Mouse (Mus musculus) mouse embryonic stem cell (cell line): ENCODE results near the gene Vsnl1.

Experiments used
- in situ Hi-C, 2 experiments: fragments of 300-500 bp; cut with MboI; formaldehyde crosslinking; loops; 1 replicate in 1 of 2; 3 replicates in 1 of 2; pipeline ENCODE4 v1.14.3; 2019 to 2020; ENCODE audit warnings: low sequenced_read_pairs in 2 of 2, low pct_unique_long_range_greater_than_20kb in 1 of 2, mixed read lengths in 1 of 2; ENCODE audit not compliant: unreplicated experiment in 1 of 2

The Vsnl1 gene

GRCm38 (mm10) chr12:11436497-11437265, at the start of gene Vsnl1:
Vsnl1 (minus strand) TSS chr12:11436613.
- in situ Hi-C loops: no loop called here

DNA sequence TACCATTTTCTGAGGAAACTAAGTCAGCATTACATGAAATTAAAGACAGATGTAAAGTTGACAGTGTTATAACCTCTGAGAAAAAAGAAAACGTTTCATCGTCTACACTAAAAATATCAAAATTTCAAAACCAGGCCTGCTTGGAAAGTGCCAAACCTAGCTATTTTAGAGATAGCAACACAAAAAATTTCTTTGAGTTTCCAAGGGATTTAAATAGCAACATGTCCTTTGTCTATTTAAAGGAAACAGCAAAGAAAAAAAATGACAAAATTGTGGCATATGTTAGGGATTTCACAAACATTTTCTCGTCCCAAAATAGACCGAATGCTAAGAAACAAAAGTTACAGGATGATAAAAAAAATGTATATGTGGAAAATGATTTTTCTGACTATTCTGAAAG, 20.2 kb upstream of the Vsnl1 start:
- in situ Hi-C loops: no loop called here

GRCm38 (mm10) chr12:11456213-11456612, 19.8 kb upstream of the Vsnl1 start:
- in situ Hi-C loops: no loop called here

GRCm38 (mm10) chr12:11455549-11456194, 19.3 kb upstream of the Vsnl1 start, which contains the start of gene Rad51ap2:
Rad51ap2 (plus strand) TSS chr12:11456079.
- in situ Hi-C loops: no loop called here

- in situ Hi-C loops: no loop called here
Observed at GRCm38 (mm10) chr12:11454146-11454545, 17.7 kb upstream of the Vsnl1 start.

- in situ Hi-C loops: no loop called here
Observed at GRCm38 (mm10) chr12:11437907-11438447, 1.6 kb upstream of the Vsnl1 start.

- in situ Hi-C loops: no loop called here
Observed at GRCm38 (mm10) chr12:11437266-11437906, 973 bp upstream of the Vsnl1 start.

GRCm38 (mm10) chr12:11436023-11436350, 426 bp downstream of the Vsnl1 start:
- in situ Hi-C loops: no loop called here

DNA sequence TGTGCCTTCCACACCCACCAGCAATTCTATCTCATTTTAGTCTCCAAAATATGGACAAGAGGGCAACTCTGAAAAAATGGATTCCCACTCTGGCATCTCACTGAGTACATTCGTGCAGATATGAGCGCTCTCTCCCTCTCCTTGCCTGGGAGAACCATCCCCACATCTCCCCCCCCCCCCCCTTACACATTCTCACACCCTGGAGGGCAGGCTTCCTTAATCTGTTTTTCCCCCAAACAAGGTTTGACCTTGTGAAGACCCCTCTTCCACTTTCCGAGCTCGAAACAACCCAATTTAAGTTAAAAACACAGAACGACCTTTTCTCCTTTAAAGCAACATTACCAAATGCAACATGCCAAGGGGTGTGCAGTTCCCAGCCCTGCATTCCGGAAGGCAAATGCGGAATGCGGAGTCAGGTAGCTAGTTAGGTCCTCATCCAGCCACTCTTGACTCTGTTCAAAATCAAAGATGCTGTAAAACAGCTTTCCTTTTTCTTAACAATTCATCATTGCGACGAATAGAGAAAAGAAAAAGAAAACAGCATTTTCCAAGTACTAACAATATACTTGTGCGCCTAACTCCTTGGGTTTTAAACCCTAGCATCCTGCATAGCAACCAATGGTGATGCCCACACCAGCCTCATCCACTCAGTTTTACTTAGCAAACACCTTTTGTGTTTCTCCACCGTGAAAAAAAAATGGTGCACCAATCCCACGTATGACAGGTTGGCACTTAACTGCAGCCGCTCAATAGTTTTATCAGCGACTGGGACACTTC, 979 bp downstream of the Vsnl1 start:
- in situ Hi-C loops: no loop called here

GRCm38 (mm10) chr12:11434446-11434845, 2.0 kb downstream of the Vsnl1 start:
- in situ Hi-C loops: no loop called here

DNA sequence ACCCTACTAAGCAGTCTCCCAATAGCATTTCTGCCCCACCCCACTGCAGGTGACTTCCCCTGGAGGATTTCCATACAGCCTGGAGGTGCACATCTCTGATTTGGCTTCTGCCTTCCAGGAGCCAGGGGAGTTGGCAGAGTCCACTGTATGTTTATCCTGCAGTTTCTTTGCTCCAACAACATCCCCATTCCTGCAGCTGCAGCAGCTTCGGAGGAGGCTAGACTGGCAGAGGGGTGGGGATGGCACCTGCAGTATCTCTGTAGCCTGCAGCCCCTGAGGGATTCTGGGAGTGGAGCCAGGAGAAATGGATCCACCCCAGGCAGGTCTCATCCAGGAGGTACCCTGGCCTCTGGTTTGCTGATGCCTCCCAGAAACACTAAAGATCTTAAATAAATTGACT, 2.7 kb downstream of the Vsnl1 start:
- in situ Hi-C loops: no loop called here

- in situ Hi-C loops: no loop called here
Observed at GRCm38 (mm10) chr12:11433126-11433525, 3.3 kb downstream of the Vsnl1 start.

DNA sequence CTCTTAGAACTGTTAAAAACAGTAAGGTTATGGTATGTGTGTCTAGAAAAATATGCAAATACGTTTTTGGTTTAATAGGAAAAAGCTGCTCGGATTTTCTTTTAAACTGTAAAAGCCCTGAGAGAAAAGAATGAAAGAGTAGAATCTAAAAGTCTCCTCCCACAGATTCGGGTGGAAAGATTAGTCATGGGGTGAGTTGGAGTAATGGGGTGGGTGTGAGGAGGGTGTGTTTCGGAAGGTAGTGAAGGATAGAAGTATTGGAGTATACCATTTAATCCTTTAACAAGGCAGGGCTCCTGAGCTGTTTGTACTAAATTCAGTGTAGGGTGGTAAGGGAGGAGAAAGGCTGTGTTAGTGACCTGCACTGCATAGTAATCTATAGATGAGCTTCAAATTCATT, 9.0 kb downstream of the Vsnl1 start:
- in situ Hi-C loops: no loop called here

- in situ Hi-C loops: no loop called here
Observed at GRCm38 (mm10) chr12:11418112-11418511, 18.3 kb downstream of the Vsnl1 start.

GRCm38 (mm10) chr12:11407679-11408078, 28.7 kb downstream of the Vsnl1 start:
- in situ Hi-C loops: no loop called here

DNA sequence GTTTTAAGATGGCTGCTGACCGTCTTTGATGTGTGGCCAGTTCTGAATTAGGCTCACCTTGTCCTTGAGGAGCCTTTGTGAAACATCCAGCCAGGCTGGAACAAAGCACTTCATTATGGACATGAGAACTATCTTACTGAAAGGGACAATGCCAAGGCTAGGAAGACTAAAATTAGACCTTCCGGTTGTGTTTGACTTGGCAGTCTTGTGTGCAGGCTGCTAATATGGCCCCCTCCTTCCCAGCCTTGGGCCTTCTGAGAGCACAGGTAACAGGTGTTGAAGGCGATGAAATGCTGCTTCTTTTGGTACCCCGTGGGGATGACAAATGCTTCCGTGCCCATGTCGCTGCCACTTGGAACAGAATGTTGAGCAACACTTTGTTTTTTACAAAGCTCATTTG, 37.6 kb downstream of the Vsnl1 start:
- in situ Hi-C loops: no loop called here

- in situ Hi-C loops: no loop called here
Observed at GRCm38 (mm10) chr12:11397029-11397428, 39.4 kb downstream of the Vsnl1 start.

DNA sequence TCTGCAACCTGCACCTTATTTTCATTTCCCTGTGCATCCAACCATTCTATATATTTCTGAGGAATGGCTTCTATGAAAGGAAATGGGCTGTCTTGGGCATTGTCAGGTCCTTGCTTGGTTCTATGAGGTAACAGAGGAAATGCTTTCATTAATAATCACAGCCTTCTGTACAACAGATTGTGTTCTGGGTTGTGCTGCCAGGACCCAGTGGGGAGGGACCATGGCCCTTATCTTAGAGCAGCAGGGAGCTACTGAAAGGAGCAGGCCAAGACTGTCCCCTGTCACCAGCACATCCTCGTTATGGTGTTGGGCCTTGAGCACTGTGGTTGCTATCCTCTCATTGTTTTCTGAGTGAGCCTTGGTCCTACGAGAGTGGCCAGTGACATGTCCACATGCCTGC, 40.9 kb downstream of the Vsnl1 start:
- in situ Hi-C loops: no loop called here

GRCm38 (mm10) chr12:11392525-11392924, 43.9 kb downstream of the Vsnl1 start:
- in situ Hi-C loops: no loop called here
